Comparison of ENCODE assay signal across 10 mouse cellular contexts in the genomic region with DNA sequence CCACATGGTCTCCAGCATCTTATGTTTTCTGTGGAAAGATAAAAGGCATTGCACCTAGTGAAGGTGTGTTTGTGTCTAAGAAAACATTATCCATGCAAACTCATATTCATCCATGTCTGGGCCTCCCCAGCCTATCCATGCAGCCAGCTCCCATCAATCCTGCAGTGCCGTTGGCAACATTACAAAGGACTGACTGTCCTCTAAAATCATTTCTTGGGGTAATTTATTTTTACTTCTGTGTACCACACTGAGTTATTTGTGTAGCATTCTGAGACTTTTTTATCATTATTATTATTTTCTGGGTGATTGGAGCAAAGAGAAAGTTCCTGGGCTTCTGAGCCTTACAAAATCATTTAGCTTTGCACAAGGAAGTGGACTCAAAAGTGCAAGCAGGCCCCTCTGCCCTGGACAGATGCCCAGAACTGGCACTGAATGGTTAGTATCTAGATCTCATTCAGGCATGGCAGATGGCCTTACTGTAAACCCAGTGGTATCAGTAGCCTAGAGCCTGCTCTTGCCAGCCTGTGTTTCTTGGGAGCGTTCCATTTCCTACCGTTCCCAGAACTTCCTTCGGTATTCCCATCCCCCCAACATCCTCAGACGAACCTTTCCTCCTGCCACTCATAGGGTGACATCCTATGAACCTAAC.
DNase-seq lines count a peak whose midpoint lies in the region; ATAC-seq lines count a peak whose summit lies in the region.
"Had no signal": no experiment of that assay in that cellular context is flagged by ENCODE, and none has a peak within 500 bp of the region (broad histone marks: within the 10 kb centered on the region; RNA-seq: fewer than 3 reads in every experiment).

No protein-coding gene starts in this region.

- no peaks in the 10 kb centered on the region for H3K27me3 ChIP-seq in hindbrain, embryonic 15.5 days
- no peaks in the 10 kb centered on the region for H3K27me3 ChIP-seq in hindbrain, embryonic 11.5 days (ENCODE audit: control insufficient read depth, insufficient read depth, low read length)
- H3K27me3 ChIP-seq: embryonic facial prominence, embryonic 12.5 days had no signal

- ATAC-seq in hindbrain, embryonic 15.5 days (ENCODE audit: low FRiP score, low read depth), result peak; percentile 85; the same call in 1 of the 2 replicates
- no peak for ATAC-seq in hindbrain, embryonic 11.5 days (ENCODE audit: low FRiP score)

- 54% methylated on average over 5 of the region's 5 CpGs for WGBS in hindbrain, embryonic 15.5 days
- 78% methylated on average over 5 of the region's 5 CpGs for WGBS in hindbrain, embryonic 11.5 days

- H3K4me2 ChIP-seq in hindbrain, embryonic 15.5 days, result no peak overlapping the region
- no peak overlapping the region for H3K4me2 ChIP-seq in hindbrain, embryonic 11.5 days (replicated peaks; ENCODE audit: low read depth, low read length)
- H3K4me2 ChIP-seq: embryonic facial prominence, embryonic 12.5 days had no signal

- 0 out of 2 replicates have a peak overlapping the region, but pooled peaks have one; percentile 10 for H3K27ac ChIP-seq in hindbrain, embryonic 15.5 days (replicated peaks)
- H3K27ac ChIP-seq in hindbrain, embryonic 11.5 days (ENCODE audit: low read depth, low read length), result no peak overlapping the region
- H3K27ac ChIP-seq: embryonic facial prominence, embryonic 12.5 days; macrophage had no signal

- H3K36me3 ChIP-seq in hindbrain, embryonic 15.5 days, result no peaks in the 10 kb centered on the region
- no peaks in the 10 kb centered on the region for H3K36me3 ChIP-seq in hindbrain, embryonic 11.5 days (ENCODE audit: control insufficient read depth, insufficient read depth, low read length)
- H3K36me3 ChIP-seq: embryonic facial prominence, embryonic 12.5 days had no signal

- no peak overlapping the region for H3K4me3 ChIP-seq in hindbrain, embryonic 15.5 days
- no peak overlapping the region for H3K4me3 ChIP-seq in hindbrain, embryonic 11.5 days (ENCODE audit: low read depth, low read length)
- H3K4me3 ChIP-seq: embryonic facial prominence, embryonic 12.5 days had no signal

- DNase-seq in hindbrain, embryonic 11.5 days (ENCODE audit: low spot score), result no peak
- peak; percentile 46 for DNase-seq in right cerebral cortex, postnatal 14 days
- no peak for DNase-seq in right cerebral cortex, adult 2 months (ENCODE audit: low spot score in 2 of 2)
- DNase-seq in cerebellum, postnatal 4 days (ENCODE audit: low spot score in 2 of 2), result peak; percentile 43 to 88
- peak; percentile 52 for DNase-seq in testis, postnatal 10 days (ENCODE audit: low spot score)
- no peak for DNase-seq in urinary bladder, adult 18-20 months (ENCODE audit: low spot score in 2 of 2)
- no peak for DNase-seq in embryo, embryonic 9.5 days (ENCODE audit: extremely low spot score)

- no peaks in the 10 kb centered on the region for H3K9me3 ChIP-seq in hindbrain, embryonic 15.5 days
- H3K9me3 ChIP-seq in hindbrain, embryonic 11.5 days (ENCODE audit: control insufficient read depth, low read length), result no peaks in the 10 kb centered on the region
- H3K9me3 ChIP-seq: embryonic facial prominence, embryonic 12.5 days had no signal

- no peak overlapping the region for H3K9ac ChIP-seq in hindbrain, embryonic 15.5 days
- H3K9ac ChIP-seq in hindbrain, embryonic 11.5 days (ENCODE audit: low read depth, low read length), result no peak overlapping the region
- H3K9ac ChIP-seq: embryonic facial prominence, embryonic 12.5 days had no signal

- H3K4me1 ChIP-seq in hindbrain, embryonic 15.5 days (replicated peaks), result peaks cover 16% of the 10 kb centered on the region
- no peaks in the 10 kb centered on the region for H3K4me1 ChIP-seq in hindbrain, embryonic 11.5 days (replicated peaks; ENCODE audit: control insufficient read depth, insufficient read depth, low read length)
- H3K4me1 ChIP-seq: embryonic facial prominence, embryonic 12.5 days had no signal

Comparison
In these comparisons a context has a peak if more than half of its experiments do, and no peak if none do; other contexts are left out.
1. DNase-seq: peak in right cerebral cortex, postnatal 14 days (single experiment), cerebellum, postnatal 4 days (2 of 2) and testis, postnatal 10 days (single experiment); none in hindbrain, embryonic 11.5 days (single experiment), right cerebral cortex, adult 2 months (0 of 2), urinary bladder, adult 18-20 months (0 of 2) and embryo, embryonic 9.5 days (single experiment).